Mouse (Mus musculus): ENCODE data around the gene Otx2.

- no peak for TF ChIP-seq GATA1 (IDR thresholded peaks at IDR 0.05; ENCODE audit: low read length)
- no peak for TF ChIP-seq TAL1 (IDR thresholded peaks at IDR 0.05; ENCODE audit: low read length)
Observed at GRCm38 (mm10) chr14:48667396-48667795, 6.2 kb downstream of the Otx2 start.

All from erythroblast, embryonic 14.5 days (primary cell).